Mouse (Mus musculus): ENCODE data around the gene Adam33.
"Not testable (repeated sequence)": the region's sequence is repeated elsewhere in the genome, so short reads cannot be mapped to it uniquely, and the experiment has no call there.

The Adam33 gene

GRCm38 (mm10) chr2:131042988-131043387 lies 20.6 kb downstream of the Adam33 start, which contains the start of gene Gfra4:
Gfra4 (minus strand) TSS chr2:131043088.
- CTCF ChIA-PET: interaction anchor here in 1 of 4 experiments (0.6 kb wide), 1 partner anchor 376 kb away, joined by 3 read pairs; no protein-coding TSS in a partner anchor
- POLR2A ChIA-PET: interaction anchor here in 2 of 4 experiments (0.6 to 3.9 kb wide), 3 partner anchors 11 to 154 kb away, joined by 3 to 19 read pairs (median 3); no protein-coding TSS in a partner anchor

DNA sequence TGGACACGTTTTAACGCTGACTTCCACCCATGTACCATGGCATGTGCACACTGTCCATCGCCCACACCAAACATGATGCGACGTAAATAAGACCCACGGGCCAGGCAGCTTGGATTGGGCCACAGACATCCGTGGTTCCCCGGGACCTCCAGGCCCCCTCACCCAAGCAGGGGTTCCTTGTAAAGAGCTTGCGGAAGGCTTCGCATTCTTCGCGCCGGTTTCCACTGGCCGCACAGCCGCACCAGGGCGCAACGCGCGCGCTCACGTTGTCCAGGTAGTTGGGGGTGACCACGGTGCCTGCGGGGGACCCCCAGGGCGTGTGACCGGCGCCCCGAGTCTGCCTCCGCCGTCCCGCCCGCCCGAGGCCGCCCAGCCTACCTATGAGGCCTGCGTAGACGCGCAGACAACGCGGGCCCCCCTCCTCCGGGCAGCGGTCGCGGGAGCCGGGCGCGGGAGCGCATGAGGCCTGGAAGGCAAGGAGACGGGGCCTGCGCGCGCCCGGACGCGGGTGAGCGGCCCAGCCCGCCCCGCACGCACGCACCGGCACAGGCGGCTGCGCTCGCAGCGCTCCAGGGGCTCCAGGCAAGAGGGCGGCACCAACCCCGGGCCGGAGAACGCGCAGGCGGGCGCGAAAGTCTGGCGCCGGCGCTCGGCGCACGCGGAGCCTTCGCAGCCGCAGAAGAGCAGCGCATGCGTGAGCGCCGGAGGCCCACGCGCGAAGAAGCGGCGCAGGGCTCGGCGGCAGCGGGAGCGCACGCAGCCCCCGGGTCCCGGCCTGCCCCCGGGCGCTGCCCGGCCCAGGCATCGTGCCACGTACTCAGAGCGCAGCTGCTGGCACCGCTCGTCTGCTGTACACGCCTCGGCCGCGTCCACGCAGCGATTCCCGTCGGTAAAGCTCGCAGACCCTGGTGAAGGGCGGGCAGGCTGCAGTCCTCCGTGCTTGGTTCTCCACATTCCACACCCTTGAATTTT lies 22.5 kb downstream of the Adam33 start:
- POLR2A ChIA-PET: interaction anchor here in 3 of 4 experiments (0.5 to 1.3 kb wide), 3 partner anchors 13 to 211 kb away, joined by 3 to 7 read pairs (median 4); partner anchors contain the start of gene Mavs (in 1 of the 3)
- CTCF ChIA-PET: interaction anchor here in 2 of 4 experiments (0.6 to 1.7 kb wide), 3 partner anchors 14 to 379 kb away, joined by 3 to 7 read pairs (median 4); no protein-coding TSS in a partner anchor

DNA sequence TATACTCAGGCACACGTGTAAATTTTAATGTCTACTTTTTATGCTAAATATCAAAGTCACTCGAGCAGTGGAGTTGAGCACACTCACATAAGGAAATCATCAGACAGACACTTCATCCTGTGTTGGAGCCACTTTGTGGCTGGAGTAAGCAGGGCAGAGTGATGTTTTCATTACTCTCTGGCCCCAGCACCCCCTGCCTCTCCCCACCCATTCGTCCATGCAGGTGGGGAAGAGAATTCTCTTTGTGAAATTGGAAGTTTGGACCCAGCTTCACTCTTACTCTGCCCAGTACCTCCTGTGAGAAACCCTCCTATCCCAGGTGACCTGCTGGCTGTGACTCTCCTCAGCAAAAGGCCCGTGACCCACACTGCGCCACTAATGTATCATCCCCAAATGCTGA lies 24.9 kb downstream of the Adam33 start:
- POLR2A ChIA-PET: interaction anchor here in 2 of 4 experiments (0.6 to 1.9 kb wide), 3 partner anchors 9 to 1797 kb away, joined by 3 to 7 read pairs (median 5); no protein-coding TSS in a partner anchor
- CTCF ChIA-PET: interaction anchor here in 2 of 4 experiments (0.6 to 1.0 kb wide), 2 partner anchors 17 to 227 kb away, joined by 3 read pairs; no protein-coding TSS in a partner anchor

GRCm38 (mm10) chr2:131038197-131038596 lies 25.4 kb downstream of the Adam33 start:
- POLR2A ChIA-PET: no interaction called here
- CTCF ChIA-PET: interaction anchor here in 1 of 4 experiments (0.9 kb wide), 1 partner anchor 104 kb away, joined by 3 read pairs; no protein-coding TSS in a partner anchor

- ChIA-PET CTCF (interaction anchor here in 2 of 4 experiments (0.6 to 0.9 kb wide), 2 partner anchors 11 to 105 kb away, joined by 3 read pairs; no protein-coding TSS in a partner anchor), POLR2A (no interaction called here)
Observed at GRCm38 (mm10) chr2:131037226-131037990, 26.2 kb downstream of the Adam33 start.

DNA sequence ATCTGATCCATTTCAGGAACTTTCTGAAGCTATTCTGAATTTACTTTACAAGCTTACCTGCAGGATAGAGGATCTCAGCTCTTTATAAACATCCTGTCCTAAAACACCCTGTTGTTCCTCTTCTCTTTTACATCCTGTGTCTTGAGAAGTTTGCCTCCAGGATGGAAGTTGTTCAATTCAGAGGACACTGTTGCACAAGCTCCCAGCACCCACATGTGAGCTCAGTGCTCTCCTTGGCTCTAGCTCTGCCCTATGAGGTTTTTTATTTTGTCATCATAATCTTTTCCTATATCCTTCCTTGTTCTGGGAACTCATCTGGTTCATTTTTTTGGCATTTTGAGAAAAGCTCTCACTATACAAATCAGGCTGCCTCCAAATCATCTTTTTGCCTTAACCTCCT lies 26.9 kb downstream of the Adam33 start:
- CTCF ChIA-PET: no interaction called here

GRCm38 (mm10) chr2:131036343-131036742 lies 27.3 kb downstream of the Adam33 start:
- CTCF ChIA-PET: no interaction called here
- POLR2A ChIA-PET: no interaction called here

More for the DNA sequence above, 26.9 kb downstream of the Adam33 start:
- POLR2A ChIA-PET: no interaction called here

DNA sequence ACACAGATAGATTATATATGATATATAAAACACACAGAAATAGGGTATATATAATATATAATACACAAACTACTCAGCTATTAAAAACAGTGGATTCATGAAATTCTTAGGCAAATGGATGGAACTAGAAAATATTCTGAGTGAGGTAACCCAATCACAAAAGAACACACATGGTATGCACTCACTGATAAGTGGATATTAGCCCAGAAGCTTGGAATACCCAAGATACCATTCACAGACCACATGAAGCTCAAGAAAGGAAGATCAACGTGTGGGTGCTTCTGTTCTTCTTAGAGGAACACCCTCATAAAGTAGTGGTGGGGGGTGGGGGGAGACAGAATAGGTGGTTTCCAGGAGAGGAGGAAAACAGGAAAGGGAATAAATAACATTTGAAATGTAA lies 32.2 kb downstream of the Adam33 start:
- POLR2A ChIA-PET: interaction anchor here in 1 of 4 experiments (0.6 kb wide), 1 partner anchor 777 kb away, joined by 6 read pairs; no protein-coding TSS in a partner anchor
- CTCF ChIA-PET: not testable (repeated sequence)

GRCm38 (mm10) chr2:131030998-131031397 lies 32.6 kb downstream of the Adam33 start:
- CTCF ChIA-PET: no interaction called here
- POLR2A ChIA-PET: interaction anchor here in 1 of 4 experiments (0.6 kb wide), 1 partner anchor 778 kb away, joined by 6 read pairs; no protein-coding TSS in a partner anchor

- CTCF ChIA-PET: no interaction called here
- POLR2A ChIA-PET: no interaction called here
Observed at GRCm38 (mm10) chr2:131030561-131030960, 33.1 kb downstream of the Adam33 start.

- POLR2A ChIA-PET: interaction anchor here in 1 of 4 experiments (1.2 kb wide), 2 partner anchors 10 to 150 kb away, joined by 3 to 5 read pairs; partner anchors contain the start of gene Cenpb
- CTCF ChIA-PET: interaction anchor here in 2 of 4 experiments (0.5 to 0.7 kb wide), 2 partner anchors 320 to 618 kb away, joined by 3 read pairs; no protein-coding TSS in a partner anchor
Observed at GRCm38 (mm10) chr2:131029065-131029935, 34.3 kb downstream of the Adam33 start.

DNA sequence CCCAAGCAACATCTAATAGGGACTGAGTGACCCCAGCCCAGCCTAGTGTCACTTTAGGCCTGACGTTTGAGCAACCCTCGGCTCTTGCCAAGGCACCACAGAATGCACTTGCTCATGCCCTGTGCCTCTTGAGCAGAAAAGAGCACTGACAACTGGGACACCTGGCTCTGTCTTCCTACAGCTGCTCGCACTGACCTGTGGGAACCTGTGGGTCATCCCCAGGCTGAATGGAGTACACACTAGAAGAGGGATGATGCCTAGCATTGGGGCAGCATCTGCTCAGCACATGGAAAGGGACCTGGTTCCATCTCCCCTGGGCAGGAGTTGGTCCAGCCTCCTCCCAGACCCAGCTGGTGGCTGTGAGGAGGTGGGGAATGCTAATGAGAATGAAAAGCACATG lies 36.7 kb downstream of the Adam33 start:
- CTCF ChIA-PET: no interaction called here
- POLR2A ChIA-PET: no interaction called here

GRCm38 (mm10) chr2:131025230-131025629 lies 38.4 kb downstream of the Adam33 start:
- CTCF ChIA-PET: interaction anchor here in 2 of 4 experiments (0.8 to 1.4 kb wide), 2 partner anchors 505 to 520 kb away, joined by 3 read pairs; no protein-coding TSS in a partner anchor
- POLR2A ChIA-PET: no interaction called here

DNA sequence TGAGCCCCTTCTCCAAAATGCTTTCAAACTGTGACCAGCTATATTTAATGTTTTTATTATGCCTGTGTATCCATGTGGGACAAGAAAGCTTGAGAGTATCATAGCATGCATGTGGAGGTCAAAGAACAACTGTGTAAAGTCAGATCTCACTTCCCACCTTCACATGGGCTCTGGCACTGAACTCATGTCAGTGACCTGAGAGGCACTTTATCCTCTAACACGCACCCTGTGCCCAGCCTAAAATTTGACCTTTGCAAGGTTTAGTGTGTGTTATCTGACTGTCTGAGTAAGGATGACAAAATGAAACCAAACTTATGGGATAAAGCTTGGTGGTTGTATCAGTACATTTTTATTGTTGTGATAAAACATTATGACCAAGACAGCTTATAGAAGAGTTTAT lies 53.0 kb downstream of the Adam33 start:
- POLR2A ChIA-PET: no interaction called here
- CTCF ChIA-PET: no interaction called here

- ChIA-PET CTCF (interaction anchor here in 1 of 4 experiments (0.6 kb wide), 1 partner anchor 384 kb away, joined by 3 read pairs; no protein-coding TSS in a partner anchor), POLR2A (no interaction called here)
Observed at GRCm38 (mm10) chr2:131009123-131009522, 54.5 kb downstream of the Adam33 start.
